Mouse (Mus musculus) forebrain, postnatal 0 days (tissue): ENCODE results near the gene Olfr644. TPM values are rescaled to one million over a fixed set of nuclear protein-coding genes. Genes with fewer than 3 reads are reported as not detected.

ENCODE experiments used
- ATAC-seq: fragments of 200-750 bp; cut with Nextera tagmentation; 2 replicates; pipeline ENCODE4 v1.8.0; 2017; ENCODE audit warnings: mild to moderate bottlenecking, moderate library complexity
- DNase-seq: peaks from one replicate; pipeline ENCODE4 v3.0.0-alpha.2; 2015
- H3K27ac ChIP-seq: fragments of 300-500 bp; sonication (generic); 2 replicates; pipeline ENCODE4 v1.5.1; 2014; ENCODE audit warnings: low read depth, mild to moderate bottlenecking, antibody characterized with exemption, low read length, moderate library complexity, mixed read lengths
- H3K27me3 ChIP-seq: fragments of 300-500 bp; sonication (generic); 2 replicates; pipeline ENCODE4 v1.6.1; 2014; ENCODE audit warnings: mild to moderate bottlenecking, low read length, mixed read lengths; ENCODE audit not compliant: insufficient read depth
- H3K36me3 ChIP-seq: fragments of 300-500 bp; sonication (generic); 2 replicates; pipeline ENCODE4 v1.6.1; 2014; ENCODE audit warnings: mild to moderate bottlenecking, moderate library complexity; ENCODE audit not compliant: insufficient read depth
- H3K4me1 ChIP-seq: fragments of 300-500 bp; sonication (generic); 2 replicates; pipeline ENCODE4 v1.6.1; 2014; ENCODE audit warnings: antibody characterized with exemption; ENCODE audit not compliant: insufficient read depth
- H3K4me2 ChIP-seq: fragments of 300-500 bp; sonication (generic); 2 replicates; pipeline ENCODE4 v1.6.1; 2014; ENCODE audit warnings: low read depth, mild to moderate bottlenecking, moderate library complexity
- H3K4me3 ChIP-seq: fragments of 300-500 bp; sonication (generic); 2 replicates; pipeline ENCODE4 v1.5.1; 2014; ENCODE audit warnings: low read depth, low read length, mixed read lengths
- H3K9ac ChIP-seq: fragments of 300-500 bp; sonication (generic); 2 replicates; pipeline ENCODE4 v1.6.1; 2014; ENCODE audit warnings: mild to moderate bottlenecking
- H3K9me3 ChIP-seq: fragments of 300-500 bp; sonication (generic); 2 replicates; pipeline ENCODE4 v1.6.1; 2016; ENCODE audit warnings: low read length
- CTCF ChIP-seq: sonication (generic); IDR thresholded peaks from 2 replicates; pipeline ENCODE4 v1.5.1; 2016; ENCODE audit warnings: antibody characterized with exemption, control low read depth, low read depth
- WGBS: fragments of 180-500 bp; shearing (Covaris S2); extraction: QIAGEN DNeasy Blood & Tissue Kit; methylation state at CpG from one replicate; pipeline ENCODE4 v1.1.7; 2014; 5-methylcytosine and 5-hydroxymethylcytosine counted together
- polyA plus RNA-seq: library from polyadenylated mRNA; unstranded; fragments of >200 nt; fragmentation: Nextera tagmentation; extraction: Ambion mirVana; gene quantifications from 2 replicates; pipeline ENCODE4 v1.2.1, GENCODE M21; 2015
- total RNA-seq: library from RNA; depleted of rRNA; stranded (reverse); fragments of >200 nt; gene quantifications from 2 replicates; pipeline ENCODE4 v1.2.3, GENCODE M21; 2014; rRNA removed

The Olfr644 gene
- total RNA-seq (not detected in 2 replicates), polyA plus RNA-seq (not detected in 2 replicates)

- Histone ChIP-seq H3K4me1 (no peaks in the 10 kb centered on the region), H3K9ac (no peak within 1 kb of the TSS), H3K9me3 (no peaks in the 10 kb centered on the region), H3K36me3 (no peaks in the 10 kb centered on the region), H3K4me2 (no peak within 1 kb of the TSS), H3K27me3 (no peaks in the 10 kb centered on the region), H3K27ac (no peak within 1 kb of the TSS), H3K4me3 (no peak within 1 kb of the TSS)
- 75% methylated on average over 2 of the region's 2 CpGs for WGBS
- no peak for TF ChIP-seq CTCF
- ATAC-seq (no peak), DNase-seq (no peak)
These were observed at the start of gene Olfr644 for GRCm38 (mm10) chr7:104071769-104072168. Gene Olfr644, minus strand, starts transcription at chr7:104071869.

- no peak for ATAC-seq
- DNase-seq: no peak
- no peak for TF ChIP-seq CTCF
- Histone ChIP-seq H3K4me1 (no peaks in the 10 kb centered on the region), H3K27me3 (no peaks in the 10 kb centered on the region), H3K36me3 (no peaks in the 10 kb centered on the region), H3K9me3 (no peaks in the 10 kb centered on the region), H3K27ac (no peak within 1 kb of the TSS), H3K4me2 (no peak within 1 kb of the TSS), H3K9ac (no peak within 1 kb of the TSS), H3K4me3 (no peak within 1 kb of the TSS)
These were observed 33.0 kb upstream of the Olfr644 start, which contains the start of gene Olfr646 for GRCm38 (mm10) chr7:104104757-104104972. Gene Olfr646, plus strand, starts transcription at chr7:104104873.

- H3K9me3 ChIP-seq: no peaks in the 10 kb centered on the region
- H3K9ac ChIP-seq: no peak overlapping the region
- H3K4me1 ChIP-seq: no peaks in the 10 kb centered on the region
- no peak overlapping the region for H3K4me3 ChIP-seq
- DNase-seq: no peak
- 53% methylated on average over 4 of the region's 4 CpGs for WGBS
- no peak for ATAC-seq
- H3K36me3 ChIP-seq: no peaks in the 10 kb centered on the region
- H3K4me2 ChIP-seq: no peak overlapping the region
- no peaks in the 10 kb centered on the region for H3K27me3 ChIP-seq
- TF ChIP-seq CTCF: no peak
- no peak overlapping the region for H3K27ac ChIP-seq
These were observed 32.5 kb upstream of the Olfr644 start for GRCm38 (mm10) chr7:104103913-104104756.

GRCm38 (mm10) chr7:104085365-104085764, 13.7 kb upstream of the Olfr644 start, which contains the start of gene Olfr645:
Gene Olfr645, minus strand, starts transcription at chr7:104085465.
- Histone ChIP-seq H3K4me3 (no peak within 1 kb of the TSS), H3K9ac (no peak within 1 kb of the TSS), H3K36me3 (no peaks in the 10 kb centered on the region), H3K9me3 (no peaks in the 10 kb centered on the region), H3K27ac (no peak within 1 kb of the TSS), H3K27me3 (no peaks in the 10 kb centered on the region), H3K4me2 (no peak within 1 kb of the TSS), H3K4me1 (no peaks in the 10 kb centered on the region)
- TF ChIP-seq CTCF: no peak
- 78% methylated on average over 1 of the region's 1 CpGs for WGBS
- no peak for DNase-seq
- ATAC-seq: no peak

GRCm38 (mm10) chr7:104061345-104061744, 10.3 kb downstream of the Olfr644 start, which contains the start of gene 4930516K23Rik:
Gene 4930516K23Rik, minus strand, starts transcription at chr7:104061445.
- H3K9ac ChIP-seq: no peak within 1 kb of the TSS
- ATAC-seq (no peak), DNase-seq (no peak)
- 55% methylated on average over 2 of the region's 2 CpGs for WGBS
- no peaks in the 10 kb centered on the region for H3K27me3 ChIP-seq
- H3K36me3 ChIP-seq: no peaks in the 10 kb centered on the region
- TF ChIP-seq CTCF: no peak
- H3K4me2 ChIP-seq: no peak within 1 kb of the TSS
- no peak within 1 kb of the TSS for H3K4me3 ChIP-seq
- H3K9me3 ChIP-seq: no peaks in the 10 kb centered on the region
- no peaks in the 10 kb centered on the region for H3K4me1 ChIP-seq
- no peak within 1 kb of the TSS for H3K27ac ChIP-seq

GRCm38 (mm10) chr7:104059215-104059614, 12.5 kb downstream of the Olfr644 start:
- H3K27ac ChIP-seq: no peak overlapping the region
- 94% methylated on average over 1 of the region's 1 CpGs for WGBS
- no peak for ATAC-seq
- H3K9ac ChIP-seq: no peak overlapping the region
- H3K36me3 ChIP-seq: no peaks in the 10 kb centered on the region
- no peaks in the 10 kb centered on the region for H3K9me3 ChIP-seq
- H3K4me2 ChIP-seq: no peak overlapping the region
- no peaks in the 10 kb centered on the region for H3K27me3 ChIP-seq
- H3K4me1 ChIP-seq: no peaks in the 10 kb centered on the region
- no peak for DNase-seq
- no peak for TF ChIP-seq CTCF
- no peak overlapping the region for H3K4me3 ChIP-seq

- no peak for DNase-seq
- H3K9me3 ChIP-seq: no peaks in the 10 kb centered on the region
- H3K27ac ChIP-seq: no peak within 1 kb of the TSS
- TF ChIP-seq CTCF: no peak
- no peak within 1 kb of the TSS for H3K4me3 ChIP-seq
- no peaks in the 10 kb centered on the region for H3K36me3 ChIP-seq
- H3K9ac ChIP-seq: no peak within 1 kb of the TSS
- H3K27me3 ChIP-seq: no peaks in the 10 kb centered on the region
- no peaks in the 10 kb centered on the region for H3K4me1 ChIP-seq
- no peak for ATAC-seq
- no peak within 1 kb of the TSS for H3K4me2 ChIP-seq
- 72% methylated on average over 1 of the region's 1 CpGs for WGBS
These were observed 19.1 kb downstream of the Olfr644 start, which contains the start of gene Olfr642 for GRCm38 (mm10) chr7:104052566-104052965. Gene Olfr642, minus strand, starts transcription at chr7:104052666.
